Mouse (Mus musculus) kidney, adult 2 months (tissue): Measurements from ENCODE around the gene Iscu. TPM values are rescaled to one million over a fixed set of nuclear protein-coding genes. Genes with fewer than 3 reads are reported as not detected.

ENCODE experiments used
- DNase-seq: peaks from one replicate; pipeline ENCODE4 v3.0.0; 2021
- H3K27ac ChIP-seq: fragments of 200-500 bp; 2 replicates; pipeline ENCODE4 v1.5.1; 2012; ENCODE audit warnings: low read depth, low read length, control low read depth, inconsistent platforms; ENCODE audit not compliant: insufficient read depth
- H3K27me3 ChIP-seq: fragments of 200-500 bp; replicated peaks from 2 replicates; pipeline ENCODE4 v1.6.1; 2012; ENCODE audit warnings: mild to moderate bottlenecking, moderate library complexity, low read length, inconsistent platforms; ENCODE audit not compliant: control insufficient read depth, insufficient read depth
- H3K36me3 ChIP-seq: fragments of 200-500 bp; 2 replicates; pipeline ENCODE4 v1.6.1; 2012; ENCODE audit warnings: mild to moderate bottlenecking, moderate library complexity, low read length, inconsistent platforms; ENCODE audit not compliant: control insufficient read depth, insufficient read depth
- H3K4me1 ChIP-seq: fragments of 200-500 bp; 2 replicates; pipeline ENCODE4 v1.6.1; 2011; ENCODE audit warnings: low read length; ENCODE audit not compliant: control insufficient read depth, insufficient read depth
- H3K4me3 ChIP-seq: fragments of 200-500 bp; 2 replicates; pipeline ENCODE4 v1.5.1; 2011; ENCODE audit warnings: mild to moderate bottlenecking, low read depth, low read length, control low read depth; ENCODE audit not compliant: insufficient read depth
- CTCF ChIP-seq: fragments of 200-500 bp; conservative IDR thresholded peaks from 2 replicates; pipeline ENCODE4 v1.5.1; 2011; ENCODE audit warnings: low read depth, mild to moderate bottlenecking, control low read depth, low read length, moderate library complexity, mixed read lengths; ENCODE audit not compliant: insufficient read depth, insufficient read length
- POLR2A ChIP-seq: fragments of 200-500 bp; IDR thresholded peaks from one replicate; pipeline ENCODE4 v1.6.1; 2011; ENCODE audit warnings: low read depth, low read length, control low read depth
- WGBS: fragments of 180-500 bp; shearing (Covaris S2); methylation state at CpG from one replicate; pipeline ENCODE4 v1.1.7; 2018; 5-methylcytosine and 5-hydroxymethylcytosine counted together
- polyA plus RNA-seq: library from polyadenylated mRNA; depleted of rRNA; stranded (reverse); fragments of >200 nt; gene quantifications from 2 replicates; pipeline ENCODE4 v1.2.3, GENCODE M21; 2012; rRNA removed

The Iscu gene
- polyA plus RNA-seq, result 355 and 370 TPM in 2 replicates

DNA sequence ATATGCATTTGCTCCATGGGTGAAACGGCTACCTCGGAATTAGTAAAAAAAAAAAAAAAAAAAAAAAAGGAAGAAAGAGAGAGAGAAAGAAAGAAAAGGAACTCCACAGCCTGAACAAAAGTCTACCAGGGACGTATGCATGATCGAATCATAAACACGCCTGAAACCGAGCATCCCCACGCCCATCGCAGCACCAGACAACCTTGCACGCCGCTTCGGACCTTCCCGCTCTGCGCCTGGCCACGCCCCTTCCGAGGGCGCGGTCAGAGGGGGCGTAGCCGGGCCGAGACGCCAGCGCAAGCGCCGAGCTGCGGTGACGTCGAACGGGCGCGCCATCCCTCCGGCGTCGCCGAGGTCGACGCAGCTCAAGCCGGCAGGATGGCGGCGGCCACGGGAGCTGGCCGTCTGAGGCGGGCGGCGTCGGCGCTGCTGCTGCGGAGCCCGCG, at the start of gene Iscu, which contains the start of gene Sart3:
Gene Iscu (plus strand): TSS at position 299 of the 446 bp plus-strand sequence.
Gene Sart3 (minus strand): TSS at position 61 of the 446 bp plus-strand sequence.
- peak within 1 kb of the TSS; percentile 98 for H3K4me3 ChIP-seq
- H3K27me3 ChIP-seq, result no peaks in the 10 kb centered on the region
- peak; percentile 96 for DNase-seq
- 0 out of 2 replicates have a peak, but pooled peaks cover 4% of the 10 kb centered on the region for H3K4me1 ChIP-seq
- under 1% methylated on average over 49 of the region's 49 CpGs for WGBS
- TF ChIP-seq CTCF (no peak), POLR2A (peak; percentile 11)
- H3K27ac ChIP-seq, result peak within 1 kb of the TSS; percentile 100
- no peaks in the 10 kb centered on the region; the same call in 1 of the 2 replicates for H3K36me3 ChIP-seq

DNA sequence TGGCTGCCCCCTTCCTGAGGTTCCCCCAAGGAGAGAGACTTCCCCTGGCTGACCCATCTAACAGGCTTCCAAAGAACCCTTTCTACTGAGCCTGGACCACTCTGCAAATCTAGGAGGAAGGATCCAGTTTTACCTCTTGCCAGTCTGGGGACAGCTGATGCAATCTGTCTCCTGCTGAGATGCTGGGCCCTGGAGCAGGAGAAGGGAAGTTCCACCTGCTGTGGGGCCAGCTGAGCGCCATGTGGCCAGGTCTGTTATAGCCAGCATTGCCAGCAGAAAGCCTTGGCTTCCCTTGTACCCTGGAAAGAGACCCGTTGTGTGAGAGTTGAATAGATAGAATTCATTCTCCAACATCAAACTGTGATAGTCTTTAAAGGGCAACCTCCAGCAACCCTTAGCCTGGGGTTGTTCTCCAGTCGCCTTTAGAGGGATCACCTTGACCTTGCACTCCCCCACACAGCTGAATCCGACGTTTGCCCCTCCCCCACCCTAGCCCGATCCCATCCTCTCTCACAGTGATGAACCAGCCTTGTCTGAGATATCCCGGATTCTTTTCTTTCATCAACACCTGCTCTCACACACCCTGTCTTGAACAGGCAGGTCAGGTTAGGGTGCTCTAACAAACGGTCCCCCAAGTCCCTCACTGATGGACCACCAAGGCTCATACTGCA, 48.8 kb upstream of the Iscu start:
- WGBS, result 41% methylated on average over 8 of the region's 8 CpGs
- H3K27ac ChIP-seq, result no peak overlapping the region
- no peaks in the 10 kb centered on the region for H3K4me1 ChIP-seq
- TF ChIP-seq CTCF (no peak), POLR2A (no peak)
- H3K27me3 ChIP-seq, result no peaks in the 10 kb centered on the region
- no peak overlapping the region for H3K4me3 ChIP-seq
- H3K36me3 ChIP-seq, result no peaks in the 10 kb centered on the region
- no peak for DNase-seq

DNA sequence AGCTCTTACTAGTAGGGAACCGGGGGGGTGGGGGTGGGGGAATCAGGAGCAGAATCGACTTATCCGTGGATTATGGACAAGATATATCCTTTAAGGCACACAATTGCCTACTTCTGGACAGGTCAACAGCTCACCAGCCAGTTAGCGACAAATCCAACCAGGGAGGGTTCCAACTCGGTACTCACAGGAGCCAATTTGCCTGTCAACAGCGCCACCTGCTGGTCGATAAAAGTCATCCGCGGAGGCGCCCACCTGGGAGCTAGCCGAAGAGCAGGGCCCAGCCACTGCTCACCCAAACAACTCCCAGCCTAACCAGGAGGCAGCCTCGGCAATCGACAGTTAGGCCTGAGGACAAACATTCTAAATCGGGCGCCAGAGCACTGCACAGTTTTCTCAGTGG, 48.1 kb upstream of the Iscu start, which contains the start of gene 1700069L16Rik:
Gene 1700069L16Rik (minus strand): TSS at position 327 of the 400 bp plus-strand sequence.
- Histone ChIP-seq H3K27ac (no peak within 1 kb of the TSS), H3K36me3 (no peaks in the 10 kb centered on the region), H3K4me3 (no peak within 1 kb of the TSS), H3K27me3 (no peaks in the 10 kb centered on the region), H3K4me1 (no peaks in the 10 kb centered on the region)
- DNase-seq, result peak; percentile 80
- TF ChIP-seq POLR2A (no peak), CTCF (peak; percentile 85)
- WGBS, result 3% methylated on average over 15 of the region's 15 CpGs

DNA sequence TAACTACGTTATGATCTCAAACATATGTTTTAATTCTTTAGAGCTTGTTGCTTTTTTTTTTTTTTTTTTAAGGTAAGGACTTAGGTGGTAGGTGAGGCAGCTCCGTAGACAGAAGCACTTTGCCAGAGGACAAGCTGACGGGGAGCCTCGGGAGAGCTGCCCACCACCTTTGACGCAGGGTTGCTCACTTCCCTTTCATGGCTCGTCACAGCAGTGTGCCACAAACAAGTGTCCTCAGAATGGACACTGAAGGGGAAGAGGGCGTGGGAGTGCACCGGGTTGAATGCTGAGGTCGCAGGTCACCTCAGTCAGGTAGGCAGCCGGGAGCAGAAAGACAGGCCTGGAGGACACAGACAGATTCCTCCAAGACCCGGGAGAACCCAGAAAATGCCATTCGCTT, 47.1 kb upstream of the Iscu start:
- H3K36me3 ChIP-seq, result no peaks in the 10 kb centered on the region
- WGBS, result 61% methylated on average over 12 of the region's 12 CpGs
- H3K27me3 ChIP-seq, result no peaks in the 10 kb centered on the region
- TF ChIP-seq POLR2A (no peak), CTCF (no peak)
- no peak overlapping the region for H3K27ac ChIP-seq
- H3K4me3 ChIP-seq, result no peak overlapping the region
- no peaks in the 10 kb centered on the region for H3K4me1 ChIP-seq
- no peak for DNase-seq

DNA sequence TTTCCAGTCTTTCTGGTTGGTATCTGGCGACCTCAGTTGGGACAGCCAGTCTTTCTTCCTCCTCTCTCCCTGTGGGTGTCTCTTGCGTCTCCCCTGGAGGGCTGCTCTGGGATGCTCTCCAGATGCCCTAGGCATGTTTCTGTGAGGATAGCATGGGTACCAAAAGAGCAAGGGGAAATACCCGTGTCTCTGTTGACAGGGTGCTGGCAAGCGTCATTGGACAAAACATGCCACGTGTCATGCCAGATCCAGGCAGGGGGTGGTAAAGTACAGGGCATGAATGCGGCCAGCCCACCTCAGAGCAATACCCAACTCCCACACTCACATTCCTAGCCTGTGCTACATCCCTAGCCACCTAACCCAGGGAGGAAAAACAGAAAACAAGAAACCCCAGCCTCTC, 45.9 kb upstream of the Iscu start:
- no peak for DNase-seq
- 68% methylated on average over 6 of the region's 6 CpGs for WGBS
- Histone ChIP-seq H3K27me3 (no peaks in the 10 kb centered on the region), H3K36me3 (no peaks in the 10 kb centered on the region), H3K4me3 (no peak overlapping the region), H3K4me1 (no peaks in the 10 kb centered on the region), H3K27ac (no peak overlapping the region)
- TF ChIP-seq CTCF (no peak), POLR2A (no peak)

DNA sequence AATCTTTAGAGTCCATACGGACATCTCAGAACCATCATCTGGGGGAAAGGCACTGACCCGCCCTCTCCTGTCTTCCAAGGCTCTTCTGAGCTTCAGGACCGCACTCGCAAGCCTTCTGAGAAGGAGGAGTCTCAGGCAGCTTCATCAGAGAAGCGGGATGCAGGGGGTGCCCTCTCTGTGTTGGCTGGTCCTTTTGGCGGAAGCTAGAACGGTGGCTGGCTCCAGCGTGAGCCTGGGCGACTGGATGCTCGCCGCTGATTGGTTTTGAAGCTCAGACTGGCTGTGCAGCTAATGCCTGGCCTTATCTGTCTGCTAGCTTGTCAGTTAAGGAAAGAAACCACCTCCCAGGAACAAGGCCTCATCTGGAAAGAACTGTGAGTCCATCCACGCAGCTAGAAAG, 45.3 kb upstream of the Iscu start:
- Histone ChIP-seq H3K27me3 (no peaks in the 10 kb centered on the region), H3K27ac (no peak overlapping the region), H3K4me1 (no peaks in the 10 kb centered on the region), H3K4me3 (no peak overlapping the region), H3K36me3 (no peaks in the 10 kb centered on the region)
- no peak for TF ChIP-seq CTCF
- no peak for TF ChIP-seq POLR2A
- DNase-seq, result no peak
- 66% methylated on average over 12 of the region's 12 CpGs for WGBS

DNA sequence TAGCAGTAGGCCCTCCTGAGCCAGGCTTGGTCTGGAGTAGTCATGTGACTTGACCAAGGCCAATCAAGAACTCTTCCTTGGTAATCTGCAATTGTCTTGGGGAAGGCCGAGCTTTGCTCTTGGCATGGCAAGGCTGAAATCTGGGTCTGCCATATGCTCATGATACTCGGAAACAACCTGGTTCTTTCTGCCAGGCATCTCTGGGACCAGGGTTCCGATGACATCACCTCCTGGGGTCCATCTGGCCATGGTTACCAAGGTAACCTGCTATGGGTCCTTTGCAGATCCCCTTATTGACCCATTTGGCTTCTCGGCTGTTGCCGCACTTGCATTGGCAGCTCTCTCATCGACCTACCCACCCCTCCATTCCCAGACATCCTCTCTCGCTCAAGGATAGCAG, 44.5 kb upstream of the Iscu start:
- H3K36me3 ChIP-seq, result no peaks in the 10 kb centered on the region
- no peak overlapping the region for H3K27ac ChIP-seq
- DNase-seq, result no peak
- no peak overlapping the region for H3K4me3 ChIP-seq
- 75% methylated on average over 7 of the region's 7 CpGs for WGBS
- TF ChIP-seq POLR2A (no peak), CTCF (no peak)
- H3K4me1 ChIP-seq, result no peaks in the 10 kb centered on the region
- H3K27me3 ChIP-seq, result no peaks in the 10 kb centered on the region
